Mouse (Mus musculus) stomach, embryonic 15.5 days (tissue): ENCODE measurements around the gene Lmntd1. TPM values are rescaled to one million over a fixed set of nuclear protein-coding genes. Genes with fewer than 3 reads are reported as not detected.

Experiments
- ATAC-seq: fragments of 200-750 bp; cut with Nextera tagmentation; 2 replicates; pipeline ENCODE4 v1.8.0; 2017; ENCODE audit warnings: low read depth, moderate number of reproducible peaks, moderate TSS enrichment; ENCODE audit not compliant: insufficient read depth, low FRiP score
- H3K27ac ChIP-seq: fragments of 300-500 bp; sonication (generic); 2 replicates; pipeline ENCODE4 v1.5.1; 2015; ENCODE audit warnings: mild to moderate bottlenecking, inconsistent platforms
- H3K27me3 ChIP-seq: fragments of 300-500 bp; sonication (generic); replicated peaks from 2 replicates; pipeline ENCODE4 v1.6.1; 2015; ENCODE audit warnings: inconsistent platforms
- H3K36me3 ChIP-seq: fragments of 300-500 bp; sonication (generic); 2 replicates; pipeline ENCODE4 v1.6.1; 2015; ENCODE audit warnings: inconsistent platforms
- H3K4me1 ChIP-seq: fragments of 300-500 bp; sonication (generic); 2 replicates; pipeline ENCODE4 v1.6.1; 2015; ENCODE audit warnings: inconsistent platforms
- H3K4me2 ChIP-seq: fragments of 300-500 bp; sonication (generic); 2 replicates; pipeline ENCODE4 v1.6.1; 2015; ENCODE audit warnings: mild to moderate bottlenecking, inconsistent platforms
- H3K4me3 ChIP-seq: fragments of 300-500 bp; sonication (generic); replicated peaks from 2 replicates; pipeline ENCODE4 v1.5.1; 2015; ENCODE audit warnings: inconsistent platforms
- H3K9ac ChIP-seq: fragments of 300-500 bp; sonication (generic); 2 replicates; pipeline ENCODE4 v1.6.1; 2015; ENCODE audit warnings: inconsistent platforms
- H3K9me3 ChIP-seq: fragments of 300-500 bp; sonication (generic); 2 replicates; pipeline ENCODE4 v1.6.1; 2016; ENCODE audit warnings: inconsistent platforms
- WGBS: fragments of 180-500 bp; shearing (Covaris S2); methylation state at CpG from one replicate; pipeline ENCODE4 v1.1.7; 2015; 5-methylcytosine and 5-hydroxymethylcytosine counted together
- polyA plus RNA-seq: library from polyadenylated mRNA; unstranded; fragments of >200 nt; fragmentation: Nextera tagmentation; extraction: Ambion mirVana; gene quantifications from 2 replicates; pipeline ENCODE4 v1.2.1, GENCODE M21; 2015

Gene Lmntd1
- polyA plus RNA-seq, 1 experiment from 2014 or later = 1.3 TPM

DNA sequence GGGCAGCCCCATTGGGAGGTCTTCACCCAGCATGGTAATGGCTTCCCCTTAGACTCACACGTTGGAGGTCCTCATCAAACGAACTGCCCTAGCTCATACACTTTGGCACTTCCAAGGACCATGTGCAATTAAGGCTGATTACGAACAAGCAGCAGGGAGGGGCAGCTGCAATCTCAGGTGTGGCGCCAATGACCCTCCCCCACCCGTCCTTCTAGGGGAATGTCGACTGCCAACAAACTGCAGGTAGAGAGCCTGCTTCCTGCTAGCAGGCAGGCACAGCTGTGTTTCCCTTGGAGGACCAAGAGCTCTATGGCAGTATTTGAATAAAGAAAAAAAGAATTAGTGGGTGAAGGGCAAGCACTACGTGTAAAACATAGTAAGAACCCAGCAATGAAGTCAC, 289.6 kb downstream of the Lmntd1 start:
- Histone ChIP-seq H3K27ac (no peak overlapping the region), H3K36me3 (no peaks in the 10 kb centered on the region), H3K4me3 (no peak overlapping the region), H3K27me3 (no peaks in the 10 kb centered on the region), H3K4me2 (no peak overlapping the region), H3K9me3 (no peaks in the 10 kb centered on the region), H3K4me1 (no peaks in the 10 kb centered on the region), H3K9ac (no peak overlapping the region)
- 47% methylated on average over 7 of the region's 7 CpGs for WGBS
- no peak; the same call in 1 of the 2 replicates for ATAC-seq

DNA sequence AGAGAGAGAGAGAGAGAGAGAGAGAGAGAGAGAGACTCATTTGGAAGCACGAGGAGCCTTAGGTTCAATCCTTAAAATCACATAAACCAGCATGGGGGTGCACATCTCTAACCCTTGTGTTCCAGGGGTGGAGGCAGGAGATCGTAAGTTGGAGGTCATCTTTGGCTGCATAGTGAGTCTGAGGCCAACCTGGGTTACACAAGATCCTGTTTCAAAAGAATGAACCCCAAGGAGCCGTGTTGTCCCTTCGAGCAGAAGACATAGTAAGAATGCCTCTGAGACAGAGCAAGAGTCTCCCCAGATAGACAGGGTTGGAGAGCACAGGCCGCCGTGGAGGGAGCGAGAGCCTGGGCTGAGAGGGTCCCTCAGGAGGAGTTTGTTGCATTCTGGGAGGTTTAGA, 291.9 kb downstream of the Lmntd1 start:
- no peak for ATAC-seq
- Histone ChIP-seq H3K27ac (no peak overlapping the region), H3K9ac (no peak overlapping the region), H3K27me3 (no peaks in the 10 kb centered on the region), H3K4me1 (no peaks in the 10 kb centered on the region), H3K4me2 (no peak overlapping the region), H3K4me3 (no peak overlapping the region), H3K36me3 (no peaks in the 10 kb centered on the region), H3K9me3 (no peaks in the 10 kb centered on the region)
- 82% methylated on average over 7 of the region's 7 CpGs for WGBS

DNA sequence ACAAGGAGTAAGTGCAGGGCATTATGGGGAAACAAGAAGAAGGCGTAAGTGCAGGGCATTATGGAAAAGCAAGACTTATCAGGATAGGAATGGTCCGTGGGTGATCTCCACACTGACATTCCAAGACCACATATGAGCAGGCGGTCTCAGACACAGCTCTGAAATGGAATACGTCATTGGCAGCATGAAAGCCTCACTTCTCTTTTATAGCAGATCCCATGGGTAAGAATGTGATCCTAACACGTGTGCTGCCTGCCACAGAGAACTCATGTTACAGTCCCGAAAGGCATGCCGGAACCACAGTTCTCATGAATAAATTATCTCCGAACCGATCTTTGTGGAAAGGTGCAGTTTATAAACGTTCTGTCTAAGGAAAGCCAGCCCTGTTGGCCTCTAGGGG, 294.0 kb downstream of the Lmntd1 start:
- no peak for ATAC-seq
- 85% methylated on average over 10 of the region's 10 CpGs for WGBS
- H3K4me2 ChIP-seq = no peak overlapping the region

More for the DNA sequence above, 294.0 kb downstream of the Lmntd1 start:
- Histone ChIP-seq H3K27me3 (no peaks in the 10 kb centered on the region), H3K9ac (no peak overlapping the region), H3K27ac (no peak overlapping the region), H3K36me3 (no peaks in the 10 kb centered on the region), H3K4me1 (no peaks in the 10 kb centered on the region), H3K4me3 (no peak overlapping the region), H3K9me3 (no peaks in the 10 kb centered on the region)

Other genes starting within 250 kb of the Lmntd1 start
- not detected in 2 replicates for gene Tuba3b, start 1.4 kb upstream of the Lmntd1 start, polyA plus RNA-seq
- 6.1 and 7.2 TPM in 2 replicates for gene Rassf8, start 132.4 kb upstream of the Lmntd1 start, polyA plus RNA-seq